Mouse (Mus musculus): ENCODE results near the gene Cyfip2.
A peak's percentile ranks its signal among the peaks of the same experiment; 100 is the strongest.

The Cyfip2 gene

GRCm38 (mm10) chr11:46312523-46313035 is at the start of gene Cyfip2:
TSS of gene Cyfip2 (minus strand) at chr11:46312859.
- no peak for DNase-seq

- no peak for DNase-seq
Measured at GRCm38 (mm10) chr11:46360991-46361665, 48.5 kb upstream of the Cyfip2 start.

DNA sequence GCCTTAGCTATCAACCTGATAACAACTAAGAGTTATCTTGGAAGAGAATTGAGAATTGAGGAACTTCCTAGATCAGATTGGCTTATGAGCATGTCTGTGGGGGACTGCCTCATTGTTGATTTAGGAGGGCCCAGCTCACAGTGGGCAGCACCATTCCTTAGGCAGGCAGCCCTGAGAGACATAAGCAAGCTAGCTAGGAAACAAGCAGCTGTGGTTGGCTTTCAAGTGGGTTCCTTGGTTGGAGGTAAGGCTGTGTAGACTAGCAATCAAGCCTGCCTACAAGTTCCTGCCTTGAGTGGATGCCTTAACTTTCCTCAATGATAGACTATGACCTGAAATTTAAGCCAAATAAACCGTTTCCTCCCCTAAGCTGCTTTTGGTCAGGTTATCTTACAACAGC is 45.7 kb upstream of the Cyfip2 start:
- no peak for DNase-seq

DNA sequence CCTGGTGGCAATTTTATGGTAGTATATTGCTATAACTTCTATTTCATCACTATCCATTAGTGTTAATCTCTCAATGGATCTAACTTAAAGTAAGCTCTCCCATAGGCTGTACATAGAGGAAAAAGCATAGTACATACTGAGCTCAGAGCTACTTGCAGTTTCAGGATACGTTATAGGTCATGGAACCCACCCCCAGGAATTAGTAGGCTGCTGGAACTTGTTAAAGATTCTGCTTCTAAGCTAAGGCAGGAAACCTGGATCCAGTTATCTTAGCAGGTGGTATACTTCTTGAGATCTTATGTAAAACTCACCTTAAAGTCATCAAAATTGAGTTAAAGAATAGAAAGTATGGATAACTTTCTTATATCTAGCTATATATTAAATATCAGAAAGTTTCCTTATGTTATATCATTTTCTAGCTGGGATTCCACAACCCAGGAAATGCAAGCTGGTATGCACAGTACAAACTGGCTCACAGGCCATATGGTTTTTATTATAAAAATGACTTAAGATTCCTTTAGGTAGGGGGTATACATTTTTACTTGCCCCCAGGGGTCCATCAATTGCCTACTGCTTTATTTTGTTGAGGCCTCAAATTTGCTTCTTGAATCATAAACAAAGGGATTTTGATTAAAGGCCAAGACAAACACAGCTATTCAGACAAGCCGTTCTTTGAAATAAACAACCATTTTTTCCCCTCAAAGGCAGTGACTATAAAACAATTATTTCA is 37.2 kb upstream of the Cyfip2 start:
- DNase-seq = no peak

GRCm38 (mm10) chr11:46348416-46348815 is 35.8 kb upstream of the Cyfip2 start:
- DNase-seq = no peak

DNA sequence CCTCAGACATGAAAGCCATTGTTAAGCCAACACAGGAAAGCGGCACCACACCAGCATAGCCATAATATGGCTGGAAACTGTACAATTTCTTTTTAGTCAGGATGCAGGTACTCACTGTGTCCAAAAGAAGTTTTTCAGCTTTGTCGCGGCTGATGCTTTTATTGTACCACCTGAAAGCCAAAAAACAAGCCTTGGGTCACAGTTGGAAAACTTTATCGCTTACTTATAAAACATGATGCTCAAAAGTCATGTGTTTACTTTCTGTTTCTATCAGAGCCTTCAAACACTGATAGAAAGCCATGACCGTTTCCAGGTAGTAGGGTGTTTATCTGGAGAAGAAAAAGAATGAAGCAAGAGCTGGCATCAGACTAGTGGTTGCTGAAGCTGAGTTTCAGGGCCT is 35.1 kb upstream of the Cyfip2 start:
- no peak for DNase-seq

GRCm38 (mm10) chr11:46343886-46344546 is 31.4 kb upstream of the Cyfip2 start:
- DNase-seq = no peak

GRCm38 (mm10) chr11:46341960-46342359 is 29.3 kb upstream of the Cyfip2 start:
- no peak for DNase-seq

- no peak for DNase-seq
Measured at GRCm38 (mm10) chr11:46336020-46336419, 23.4 kb upstream of the Cyfip2 start.

GRCm38 (mm10) chr11:46332217-46332616 is 19.6 kb upstream of the Cyfip2 start:
- DNase-seq = no peak

DNA sequence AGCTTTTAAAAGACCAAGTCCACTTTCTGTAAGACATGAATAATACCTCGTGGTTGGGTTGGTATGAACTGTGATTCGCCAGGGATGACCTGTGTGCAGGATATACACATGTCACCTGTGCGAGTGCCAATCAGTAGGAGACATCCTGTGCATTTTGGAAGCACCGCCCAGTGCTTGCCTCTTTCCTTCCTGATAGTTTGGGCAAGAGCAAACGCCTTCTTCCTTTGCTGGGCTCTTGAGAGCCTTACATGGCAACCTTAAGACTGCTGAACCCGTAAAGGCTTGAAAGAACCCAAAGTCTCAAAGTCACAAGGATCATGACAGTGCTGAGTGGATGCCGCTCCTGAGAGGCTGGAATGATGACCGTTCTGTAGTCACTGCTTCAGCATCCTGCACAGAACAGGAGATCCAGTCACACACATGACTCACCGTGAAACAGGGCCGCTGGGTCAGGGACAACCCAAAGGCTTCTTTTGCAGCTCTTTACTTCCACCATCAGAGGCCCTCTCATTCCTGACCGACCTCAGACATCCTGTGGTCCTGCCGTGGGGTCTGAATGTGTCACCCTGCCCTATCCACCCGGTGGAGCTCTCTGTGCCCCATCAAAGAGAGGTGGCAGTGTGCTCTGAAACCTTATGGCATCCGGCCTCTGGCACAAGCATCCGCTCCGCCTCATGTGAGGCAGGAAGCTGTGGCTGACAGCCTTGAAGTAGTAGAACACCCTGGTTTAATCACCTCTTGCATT is 13.8 kb upstream of the Cyfip2 start:
- no peak for DNase-seq

DNA sequence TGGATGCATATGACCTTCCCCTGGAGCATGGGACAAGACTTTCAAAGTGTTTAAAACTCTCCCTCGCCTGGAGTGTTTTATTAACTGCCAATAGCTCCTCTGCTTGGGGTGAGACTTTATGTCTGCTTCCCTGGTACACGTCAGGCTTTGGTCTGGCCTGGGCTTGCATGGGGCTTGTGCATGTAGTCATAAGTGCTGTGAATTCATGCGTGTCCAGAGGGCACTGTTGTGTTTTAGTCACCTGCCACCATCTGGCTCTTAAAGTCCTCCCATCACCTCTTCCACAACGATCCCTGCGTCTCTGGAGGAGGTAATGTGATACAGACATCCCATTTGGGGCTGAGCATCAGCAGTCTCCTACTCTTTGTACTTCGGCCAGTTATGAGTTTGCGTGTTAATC is 8.9 kb upstream of the Cyfip2 start:
- no peak for DNase-seq

DNA sequence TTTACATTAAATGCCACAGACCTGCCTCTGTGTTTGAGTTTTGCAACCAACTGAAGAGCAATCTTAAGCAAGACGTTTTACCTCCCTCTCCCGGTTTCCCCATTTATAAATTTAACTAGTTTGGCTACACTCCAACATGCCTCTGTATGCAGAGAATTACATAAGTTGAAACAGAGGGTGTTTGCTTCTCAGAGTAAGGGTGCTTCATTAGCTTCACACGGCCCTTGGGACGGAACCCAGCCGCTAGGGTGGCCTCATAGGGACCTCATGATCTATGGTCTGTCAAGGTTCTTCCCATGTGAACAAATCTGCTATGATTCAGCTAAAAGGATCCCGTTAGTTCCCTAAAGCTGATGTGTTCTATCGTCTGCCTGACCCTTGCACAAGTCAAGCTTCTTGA is 1.9 kb upstream of the Cyfip2 start:
- DNase-seq = no peak

- DNase-seq = no peak
Measured at GRCm38 (mm10) chr11:46313851-46314250, 1.2 kb upstream of the Cyfip2 start.

DNA sequence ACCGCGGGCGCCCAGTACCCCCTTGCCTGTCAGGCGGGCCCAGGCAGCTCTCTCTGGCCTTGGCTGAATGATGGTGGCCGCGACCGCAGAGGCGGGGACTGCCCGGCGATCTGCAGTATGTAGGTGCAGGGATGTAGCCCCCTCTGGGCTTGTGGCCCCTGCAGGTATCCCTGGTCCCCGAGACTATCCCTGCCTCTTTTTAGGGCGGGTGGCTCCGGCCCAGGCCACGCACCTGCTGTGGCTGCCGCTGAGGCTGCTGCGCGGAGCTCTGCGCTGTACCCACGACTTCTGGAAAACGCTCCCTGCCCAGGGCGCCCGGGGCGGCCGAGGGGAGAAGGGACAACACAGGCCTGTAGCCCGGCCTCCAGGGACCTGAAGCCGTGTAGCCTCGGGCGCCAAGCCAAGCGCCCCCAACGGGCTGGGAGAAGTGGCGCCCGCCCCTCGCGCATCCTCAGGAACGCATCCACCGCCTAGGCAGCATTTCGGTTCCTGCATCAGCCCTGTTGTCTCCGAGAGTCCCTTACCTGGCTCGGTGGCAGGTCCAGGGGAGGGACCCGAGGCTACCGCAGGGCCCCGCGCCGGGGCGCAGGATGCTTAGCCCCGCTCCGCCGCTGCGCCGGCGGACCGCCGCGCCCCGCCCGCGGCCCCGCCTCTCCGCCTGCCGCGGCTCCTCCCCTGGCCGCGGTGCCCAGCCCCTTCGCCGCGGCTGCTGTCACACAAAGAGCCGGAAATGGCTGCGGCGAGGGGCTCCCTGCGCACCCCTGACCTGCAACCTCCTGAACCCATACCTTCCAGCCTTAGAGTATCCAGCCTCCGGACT is 746 bp downstream of the Cyfip2 start:
- DNase-seq = peak; percentile 57

- DNase-seq = no peak
Measured at GRCm38 (mm10) chr11:46311181-46311702, 1.4 kb downstream of the Cyfip2 start.

- DNase-seq = no peak
Measured at GRCm38 (mm10) chr11:46310647-46311063, 2.0 kb downstream of the Cyfip2 start.

DNA sequence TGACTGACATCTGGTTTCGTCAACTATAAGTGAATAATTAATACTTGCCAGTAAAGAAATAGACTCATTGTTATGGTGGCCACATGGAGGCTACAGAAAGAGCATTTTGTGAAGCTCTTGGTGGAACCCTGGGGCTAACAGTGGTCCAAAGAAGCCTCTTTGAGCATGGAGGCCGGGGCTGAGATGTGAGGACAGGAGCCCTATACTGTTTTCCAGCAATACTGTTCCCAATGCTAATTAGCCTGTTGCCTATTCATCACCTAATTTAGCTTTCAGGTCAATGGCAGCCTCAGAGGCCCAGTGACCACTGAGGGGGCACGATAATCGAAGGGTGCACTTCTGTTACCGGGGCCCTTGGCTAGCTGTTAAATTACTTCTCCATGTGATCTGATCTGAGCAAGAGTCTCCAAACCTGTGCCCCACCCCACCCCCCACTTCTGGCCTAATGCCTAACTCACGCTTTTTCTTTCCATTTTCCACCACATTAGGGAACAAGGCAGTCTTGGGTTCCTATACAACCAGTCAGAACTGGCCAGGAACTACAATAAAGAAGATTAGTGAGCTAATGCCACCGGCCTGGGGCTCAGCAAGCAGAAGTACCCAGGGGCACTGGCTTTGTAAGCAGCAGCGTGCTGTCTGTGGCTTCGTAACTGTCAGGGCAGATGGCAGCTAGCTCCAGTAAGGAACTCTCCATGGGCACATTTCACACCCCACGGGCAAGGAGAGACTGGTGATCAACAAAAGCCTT is 2.7 kb downstream of the Cyfip2 start:
- no peak for DNase-seq

- peak; percentile 73 for DNase-seq
Measured at GRCm38 (mm10) chr11:46309111-46309741, 3.4 kb downstream of the Cyfip2 start.

DNA sequence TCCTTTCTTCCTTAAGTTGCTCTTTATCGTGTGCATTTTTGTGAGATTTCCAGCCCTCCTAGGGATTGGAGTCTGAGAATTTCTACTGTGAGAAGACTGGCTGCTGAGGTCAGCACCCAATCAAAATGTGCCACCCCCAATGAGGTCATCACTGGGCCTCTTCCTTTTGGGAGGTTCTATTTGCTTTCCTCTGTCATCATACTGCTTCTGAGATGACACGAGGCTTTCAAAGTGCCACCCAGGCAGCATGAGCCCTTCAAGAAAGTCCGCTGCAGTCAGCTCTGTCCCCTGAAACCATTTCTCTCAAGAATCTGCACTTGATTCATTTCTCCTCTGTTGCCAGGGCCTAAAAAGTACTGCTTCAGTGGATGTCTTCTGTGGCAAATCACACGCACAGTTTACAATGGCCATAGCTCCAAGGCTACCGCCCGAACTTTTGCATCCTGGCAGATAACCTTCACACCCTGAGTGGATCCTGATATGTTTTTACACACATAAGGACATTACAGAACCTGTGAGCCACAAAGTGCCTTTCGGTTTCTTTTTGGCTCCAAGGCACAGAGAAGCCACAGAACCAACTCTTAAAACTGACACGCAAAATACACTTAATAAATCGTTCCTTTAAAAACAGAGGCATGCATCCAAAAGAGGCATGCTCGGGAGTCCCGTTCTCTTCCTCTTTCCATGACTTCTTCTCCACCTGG is 4.2 kb downstream of the Cyfip2 start:
- no peak for DNase-seq
